Mouse (Mus musculus) MEL (cell line): Measurements from ENCODE around the gene Rsrc1. TPM values are rescaled to one million over a fixed set of nuclear protein-coding genes. Genes with fewer than 3 reads are reported as not detected.

Experiments
- DNase-seq: peaks from one replicate; pipeline ENCODE4 v3.0.0; 2011; ENCODE audit warnings: low read depth, low spot score
- H3K27ac ChIP-seq: 2 replicates; pipeline ENCODE4 v1.5.1; 2012; ENCODE audit warnings: low read depth, mild to moderate bottlenecking, control low read depth, low read length, moderate library complexity; ENCODE audit not compliant: control insufficient read depth
- H3K27me3 ChIP-seq, 2 experiments: fragments of 150-350 bp in 1 of 2; sonication (generic) in 1 of 2; 2 replicates each; pipeline ENCODE4 v1.6.1; 2012; ENCODE audit warnings: low read length in 2 of 2, mild to moderate bottlenecking in 2 of 2, improper control_type of control experiment in 1 of 2, moderate library complexity in 1 of 2; ENCODE audit not compliant: insufficient read depth in 2 of 2, control insufficient read depth in 1 of 2
- H3K36me3 ChIP-seq, 2 experiments: 2 replicates each; pipeline ENCODE4 v1.6.1; 2012 to 2014; ENCODE audit warnings: low read length in 2 of 2, improper control_type of control experiment in 1 of 2, inconsistent platforms in 1 of 2, mild to moderate bottlenecking in 1 of 2; ENCODE audit not compliant: insufficient read depth in 2 of 2, control insufficient read depth in 1 of 2
- H3K4me1 ChIP-seq, 2 experiments: fragments of 150-350 bp in 1 of 2; sonication (generic) in 1 of 2; 2 replicates each; pipeline ENCODE4 v1.6.1; 2012; ENCODE audit warnings: low read length in 2 of 2, improper control_type of control experiment in 1 of 2, mild to moderate bottlenecking in 1 of 2; ENCODE audit not compliant: insufficient read depth in 2 of 2, control insufficient read depth in 1 of 2
- H3K4me3 ChIP-seq, 2 experiments: fragments of 150-350 bp in 1 of 2; sonication (generic) in 1 of 2; 2 replicates each; pipeline ENCODE4 v1.5.1; 2012; ENCODE audit warnings: low read depth in 2 of 2, low read length in 2 of 2, mild to moderate bottlenecking in 2 of 2, moderate library complexity in 2 of 2, control low read depth in 1 of 2, improper control_type of control experiment in 1 of 2; ENCODE audit not compliant: control insufficient read depth in 1 of 2, insufficient read depth in 1 of 2
- H3K79me2 ChIP-seq: 2 replicates; pipeline ENCODE4 v1.6.1; 2012; ENCODE audit warnings: mild to moderate bottlenecking, low read length, moderate library complexity; ENCODE audit not compliant: control insufficient read depth, poor library complexity, insufficient read depth
- H3K9ac ChIP-seq: 2 replicates; pipeline ENCODE4 v1.6.1; 2012; ENCODE audit warnings: low read depth, mild to moderate bottlenecking, control low read depth, low read length, moderate library complexity; ENCODE audit not compliant: control insufficient read depth, poor library complexity, severe bottlenecking
- H3K9me3 ChIP-seq: fragments of 150-350 bp; sonication (generic); replicated peaks from 2 replicates; pipeline ENCODE4 v1.6.1; 2012; ENCODE audit warnings: mild to moderate bottlenecking, low read length, improper control_type of control experiment, moderate library complexity; ENCODE audit not compliant: insufficient read depth
- BHLHE40 ChIP-seq: IDR thresholded peaks from 2 replicates; pipeline ENCODE4 v1.6.1; 2012; ENCODE audit warnings: low read depth, mild to moderate bottlenecking, inconsistent platforms, low read length, improper control_type of control experiment, borderline replicate concordance
- CHD1 ChIP-seq: IDR thresholded peaks from 2 replicates; pipeline ENCODE4 v1.6.1; 2012; ENCODE audit warnings: low read depth, mild to moderate bottlenecking, inconsistent platforms, low read length, improper control_type of control experiment
- CHD2 ChIP-seq: IDR thresholded peaks from 2 replicates; pipeline ENCODE4 v1.6.1; 2011; ENCODE audit warnings: low read length, improper control_type of control experiment
- CTCF ChIP-seq, 3 experiments: IDR thresholded peaks in 2 of 3; conservative IDR thresholded peaks in 1 of 3; 2 replicates each; pipeline ENCODE4 v1.5.1; 2011 to 2012; ENCODE audit warnings: low read length in 3 of 3, low read depth in 2 of 3, mild to moderate bottlenecking in 2 of 3, improper control_type of control experiment in 1 of 3, inconsistent platforms in 1 of 3, mixed read lengths in 1 of 3, moderate library complexity in 1 of 3; ENCODE audit not compliant: control insufficient read depth in 1 of 3, insufficient read depth in 1 of 3, poor library complexity in 1 of 3, severe bottlenecking in 1 of 3
- EP300 ChIP-seq, 2 experiments: IDR thresholded peaks; 2 replicates each; pipeline ENCODE4 v1.6.1; 2011; ENCODE audit warnings: improper control_type of control experiment in 2 of 2, low read length in 2 of 2, low read depth in 1 of 2, mild to moderate bottlenecking in 1 of 2
- ETS1 ChIP-seq: IDR thresholded peaks from 2 replicates; pipeline ENCODE4 v1.6.1; 2012; ENCODE audit warnings: low read depth, mild to moderate bottlenecking, inconsistent platforms, low read length, improper control_type of control experiment, moderate library complexity
- GABPA ChIP-seq: IDR thresholded peaks from 2 replicates; pipeline ENCODE4 v1.6.1; 2012; ENCODE audit warnings: low read depth, mild to moderate bottlenecking, inconsistent platforms, low read length, improper control_type of control experiment, moderate library complexity
- GATA1 ChIP-seq: IDR thresholded peaks from 2 replicates; pipeline ENCODE4 v1.6.1; 2011; ENCODE audit warnings: low read depth, low read length, improper control_type of control experiment
- HCFC1 ChIP-seq: IDR thresholded peaks from 2 replicates; pipeline ENCODE4 v1.6.1; 2012; ENCODE audit warnings: low read depth, mild to moderate bottlenecking, inconsistent platforms, low read length, improper control_type of control experiment, moderate library complexity
- KAT2A ChIP-seq: conservative IDR thresholded peaks from 2 replicates; pipeline ENCODE4 v1.6.1; 2012; ENCODE audit warnings: low read depth, low read length, improper control_type of control experiment, inconsistent platforms
- MAX ChIP-seq: IDR thresholded peaks from 2 replicates; pipeline ENCODE4 v1.6.1; 2011; ENCODE audit warnings: low read length, improper control_type of control experiment
- MAZ ChIP-seq: IDR thresholded peaks from 2 replicates; pipeline ENCODE4 v1.6.1; 2012; ENCODE audit warnings: low read depth, mild to moderate bottlenecking, inconsistent platforms, low read length, improper control_type of control experiment
- MXI1 ChIP-seq: IDR thresholded peaks from 2 replicates; pipeline ENCODE4 v1.6.1; 2011; ENCODE audit warnings: mild to moderate bottlenecking, low read depth, low read length, improper control_type of control experiment
- MYC ChIP-seq: IDR thresholded peaks from 2 replicates; pipeline ENCODE4 v1.6.1; 2011; ENCODE audit warnings: low read depth, mild to moderate bottlenecking, low read length, improper control_type of control experiment, moderate library complexity
- NELFE ChIP-seq: IDR thresholded peaks from 2 replicates; pipeline ENCODE4 v1.6.1; 2011; ENCODE audit warnings: low read depth, low read length, improper control_type of control experiment
- NRF1 ChIP-seq: IDR thresholded peaks from 2 replicates; pipeline ENCODE4 v1.6.1; 2014; ENCODE audit warnings: low read depth, mild to moderate bottlenecking, inconsistent platforms, low read length, improper control_type of control experiment, moderate library complexity; ENCODE audit not compliant: poor library complexity, insufficient read depth, severe bottlenecking
- POLR2A ChIP-seq, 2 experiments: IDR thresholded peaks; 2 replicates each; pipeline ENCODE4 v1.6.1; 2011 to 2012; ENCODE audit warnings: low read length in 2 of 2, mild to moderate bottlenecking in 2 of 2, control low read depth in 1 of 2, improper control_type of control experiment in 1 of 2, low read depth in 1 of 2, moderate library complexity in 1 of 2; ENCODE audit not compliant: control insufficient read depth in 1 of 2, insufficient read depth in 1 of 2, poor library complexity in 1 of 2
- POLR2AphosphoS2 ChIP-seq: IDR thresholded peaks from 2 replicates; pipeline ENCODE4 v1.6.1; 2011; ENCODE audit warnings: low read length, improper control_type of control experiment
- POLR2AphosphoS5 ChIP-seq: IDR thresholded peaks from 2 replicates; pipeline ENCODE4 v1.6.1; 2012; ENCODE audit warnings: low read depth, borderline replicate concordance, mild to moderate bottlenecking, inconsistent platforms, low read length, moderate library complexity, mixed read lengths
- RAD21 ChIP-seq: IDR thresholded peaks from 2 replicates; pipeline ENCODE4 v1.6.1; 2011; ENCODE audit warnings: mild to moderate bottlenecking, low read depth, low read length, improper control_type of control experiment
- RCOR1 ChIP-seq: IDR thresholded peaks from 2 replicates; pipeline ENCODE4 v1.6.1; 2012; ENCODE audit warnings: low read depth, mild to moderate bottlenecking, inconsistent platforms, low read length, improper control_type of control experiment
- SIN3A ChIP-seq: IDR thresholded peaks from 2 replicates; pipeline ENCODE4 v1.6.1; 2012; ENCODE audit warnings: low read length, improper control_type of control experiment, inconsistent platforms
- SMC3 ChIP-seq: IDR thresholded peaks from 2 replicates; pipeline ENCODE4 v1.6.1; 2011; ENCODE audit warnings: low read depth, low read length, improper control_type of control experiment
- TAL1 ChIP-seq: IDR thresholded peaks from 2 replicates; pipeline ENCODE4 v1.6.1; 2012; ENCODE audit warnings: mild to moderate bottlenecking, inconsistent platforms, low read length, moderate library complexity, mixed read lengths
- TBP ChIP-seq: IDR thresholded peaks from 2 replicates; pipeline ENCODE4 v1.8.0; 2011; ENCODE audit warnings: low read depth, low read length, improper control_type of control experiment
- TCF12 ChIP-seq: IDR thresholded peaks from 2 replicates; pipeline ENCODE4 v1.6.1; 2014; ENCODE audit warnings: low read depth, mild to moderate bottlenecking, inconsistent platforms, low read length, improper control_type of control experiment, moderate library complexity
- USF2 ChIP-seq, 2 experiments: IDR thresholded peaks; 2 replicates each; pipeline ENCODE4 v1.6.1; 2011 to 2012; ENCODE audit warnings: improper control_type of control experiment in 2 of 2, low read length in 2 of 2, borderline replicate concordance in 1 of 2, inconsistent platforms in 1 of 2, low read depth in 1 of 2, mild to moderate bottlenecking in 1 of 2; ENCODE audit not compliant: insufficient read depth in 1 of 2
- ZC3H11A ChIP-seq: IDR thresholded peaks from 2 replicates; pipeline ENCODE4 v1.6.1; 2012; ENCODE audit warnings: low read depth, mild to moderate bottlenecking, inconsistent platforms, low read length, improper control_type of control experiment
- ZMIZ1 ChIP-seq: IDR thresholded peaks from 2 replicates; pipeline ENCODE4 v1.6.1; 2012; ENCODE audit warnings: low read depth, mild to moderate bottlenecking, inconsistent platforms, low read length, improper control_type of control experiment, moderate library complexity
- ZNF384 ChIP-seq: IDR thresholded peaks from 2 replicates; pipeline ENCODE4 v1.6.1; 2012; ENCODE audit warnings: low read depth, mild to moderate bottlenecking, inconsistent platforms, low read length, improper control_type of control experiment
- polyA plus RNA-seq, 2 experiments: library from polyadenylated mRNA; stranded (reverse) in 1 of 2; unstranded in 1 of 2; fragments of >175 nt in 1 of 2; fragments of >200 nt in 1 of 2; gene quantifications; 2 replicates each; pipeline versions ENCODE4 v1.2.1 to v1.2.4; 2012; ENCODE audit warnings: low replicate concordance in 2 of 2, low read depth in 1 of 2; ENCODE audit not compliant: insufficient read length in 2 of 2, insufficient read depth in 1 of 2, missing spikeins in 1 of 2
- total RNA-seq: library from RNA; depleted of rRNA; stranded (reverse); fragments of 300-350 nt; gene quantifications from 2 replicates; pipeline ENCODE4 v1.2.3, GENCODE M21; 2012

Gene Rsrc1
- total and polyA plus RNA-seq, 3 experiments = 22.8 to 100 (median 42.7) TPM

DNA sequence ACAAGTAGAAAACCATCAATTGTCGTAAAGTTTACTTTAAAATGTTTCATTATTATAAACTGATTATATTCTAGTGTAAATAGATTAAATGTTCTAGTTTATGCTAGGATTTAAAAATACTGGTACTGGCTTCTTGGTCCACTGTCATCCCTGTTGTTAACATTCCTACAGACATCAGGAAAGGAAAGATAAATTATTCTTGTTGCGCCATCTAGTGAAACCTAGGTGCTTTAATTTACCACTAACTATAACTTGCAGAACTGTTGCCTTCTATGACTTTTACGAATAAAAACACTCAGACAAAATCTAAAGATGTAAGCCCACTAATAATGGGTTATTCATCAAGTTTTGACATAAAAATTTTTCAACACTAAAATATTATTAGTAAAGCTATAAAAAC, 286.3 kb downstream of the Rsrc1 start:
- no peaks in the 10 kb centered on the region for H3K9me3 ChIP-seq
- H3K79me2 ChIP-seq = no peaks in the 10 kb centered on the region
- H3K27ac ChIP-seq = no peak overlapping the region
- H3K4me1 ChIP-seq = no peaks in the 10 kb centered on the region
- H3K27me3 ChIP-seq = no peaks in the 10 kb centered on the region
- peak; percentile 14 for DNase-seq
- no peak overlapping the region for H3K9ac ChIP-seq
- TF ChIP-seq POLR2A (IDR thresholded peaks at IDR 0.05; ENCODE audit: control insufficient read depth in 1 of 2, insufficient read depth in 1 of 2, low read depth in 1 of 2, low read length in 2 of 2, poor library complexity in 1 of 2) (no peak), GATA1 (no peak), USF2 (IDR thresholded peaks at IDR 0.05; ENCODE audit: borderline replicate concordance in 1 of 2, insufficient read depth in 1 of 2, low read depth in 1 of 2, low read length in 2 of 2) (no peak), POLR2AphosphoS2 (no peak), TAL1 (no peak), TBP (no peak), HCFC1 (no peak), MYC (no peak), NRF1 (no peak), CHD1 (no peak), POLR2AphosphoS5 (no peak), MXI1 (no peak), TCF12 (no peak), MAX (no peak), EP300 (IDR thresholded peaks at IDR 0.05; ENCODE audit: low read depth in 1 of 2, low read length in 2 of 2) (no peak), KAT2A (no peak), MAZ (no peak), ETS1 (no peak), CHD2 (no peak), NELFE (no peak), ZNF384 (no peak), SIN3A (no peak), SMC3 (peak; percentile 57), ZC3H11A (peak; percentile 24; the same call in 1 of the 2 replicates), RCOR1 (no peak), ZMIZ1 (no peak), RAD21 (peak; percentile 66), GABPA (no peak), BHLHE40 (no peak), CTCF (IDR thresholded peaks at IDR 0.05 in 2 of 3, conservative IDR thresholded peaks at IDR 0.05 in 1 of 3; ENCODE audit: control insufficient read depth in 1 of 3, insufficient read depth in 1 of 3, low read depth in 2 of 3, low read length in 3 of 3, poor library complexity in 1 of 3, severe bottlenecking in 1 of 3) (peak in 1 of 3 experiments; percentile 56; a peak in 2 of 6 replicates)
- TF ChIP-seq, all 39 proteins: peak for 4
- no peak overlapping the region for H3K4me3 ChIP-seq
- no peaks in the 10 kb centered on the region for H3K36me3 ChIP-seq
